Mouse (Mus musculus): ENCODE data around the gene Kcnn3. TPM values are rescaled to one million over a fixed set of nuclear protein-coding genes. Genes with fewer than 3 reads are reported as not detected.

Kcnn3 gene
- polyA plus RNA-seq, 1 experiment from 2014 or later: 9.9 TPM

DNA sequence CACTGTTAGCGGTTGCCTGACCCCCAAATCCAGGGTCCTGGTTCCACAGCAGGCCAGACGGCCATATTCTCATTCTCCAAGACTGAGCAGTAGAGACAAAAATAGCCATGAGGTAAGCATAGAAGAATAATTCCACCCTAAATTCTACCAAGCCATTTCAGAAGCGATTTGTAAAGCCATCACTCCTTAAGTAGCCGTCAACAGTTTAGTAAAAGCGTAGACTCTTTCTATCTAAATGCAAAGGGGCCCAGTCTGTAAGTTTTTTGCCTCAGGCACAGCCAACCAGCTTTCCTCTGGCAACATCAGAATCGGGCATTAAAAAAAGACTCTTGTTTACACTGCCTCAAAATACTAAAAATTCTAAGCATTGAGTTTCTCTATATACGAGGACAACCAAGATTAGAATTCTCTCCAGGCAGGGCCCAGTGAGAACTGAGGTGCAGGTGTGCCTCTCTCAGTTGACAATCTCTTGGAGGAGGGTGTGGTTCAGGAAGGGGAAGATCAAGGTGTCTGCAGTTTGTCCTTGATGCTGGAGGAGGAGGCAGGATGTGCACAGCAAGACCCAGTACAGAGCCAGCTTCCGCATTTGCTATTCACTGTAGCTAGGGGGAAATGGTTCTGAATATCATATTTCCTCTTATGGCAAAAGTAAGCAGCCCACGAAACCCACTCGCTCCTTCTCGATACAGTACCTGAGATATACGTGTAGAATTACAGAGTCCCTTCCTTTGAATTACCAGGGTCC lies 152.8 kb downstream of the Kcnn3 start:
- H3K27ac ChIP-seq (ENCODE audit: low read depth, low read length): no peak overlapping the region
- H3K9ac ChIP-seq (replicated peaks; ENCODE audit: low read depth, low read length): no peak overlapping the region
- no peaks in the 10 kb centered on the region for H3K36me3 ChIP-seq (ENCODE audit: control insufficient read depth, insufficient read depth, low read length)
- 0 out of 2 replicates have a peak, but pooled peaks cover 3% of the 10 kb centered on the region for H3K4me1 ChIP-seq (ENCODE audit: control insufficient read depth, insufficient read depth, low read length)
- H3K4me2 ChIP-seq (ENCODE audit: low read depth, low read length): no peak overlapping the region
- H3K4me3 ChIP-seq (ENCODE audit: low read depth, low read length): no peak overlapping the region
- H3K27me3 ChIP-seq (ENCODE audit: control insufficient read depth, insufficient read depth, low read length): no peaks in the 10 kb centered on the region
- WGBS: 83% methylated on average over 12 of the region's 12 CpGs
- H3K9me3 ChIP-seq (ENCODE audit: control insufficient read depth, low read length): no peaks in the 10 kb centered on the region
- ATAC-seq (ENCODE audit: low read depth): no peak

DNA sequence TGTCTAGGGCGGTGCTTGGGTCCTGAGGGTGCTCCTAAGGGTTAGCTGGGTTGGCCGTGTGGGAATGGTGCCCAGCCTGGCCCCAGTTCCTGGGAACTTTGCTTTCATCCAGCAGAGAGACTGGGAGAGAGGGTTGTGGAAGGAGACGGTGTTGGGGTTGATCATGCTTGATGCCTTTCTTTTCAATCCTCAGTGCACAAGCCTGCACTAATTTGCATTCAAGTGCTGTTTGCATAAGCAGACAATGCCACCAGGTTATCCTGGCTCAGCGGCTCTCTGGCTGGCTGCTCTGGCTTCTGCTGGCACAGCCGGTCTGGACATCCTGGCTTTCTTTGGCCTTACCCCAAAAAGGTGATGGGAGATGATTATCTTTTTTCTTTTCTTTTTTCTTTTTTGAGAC lies 157.7 kb downstream of the Kcnn3 start:
- peak; percentile 44; the same call in 1 of the 2 replicates for ATAC-seq (ENCODE audit: low read depth)

DNA sequence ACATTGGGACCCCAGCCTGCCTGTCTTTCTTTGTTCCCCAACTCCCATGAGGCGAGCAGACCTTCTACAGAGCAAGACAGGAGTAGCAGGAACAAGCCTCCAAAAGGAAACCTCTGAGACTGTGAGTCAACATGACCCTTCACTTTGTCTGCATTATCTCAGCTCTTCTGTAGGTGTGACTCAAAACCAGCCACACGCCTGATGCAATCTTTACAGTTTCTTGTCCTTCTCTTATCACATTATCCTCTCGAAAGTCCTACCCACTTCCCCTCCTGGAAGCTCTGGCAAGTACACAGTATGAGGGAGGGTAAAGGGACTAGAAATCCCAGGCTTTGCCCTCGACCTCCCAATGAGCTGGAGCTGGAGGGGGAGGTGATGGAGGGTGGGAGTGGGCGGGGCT lies 166.1 kb downstream of the Kcnn3 start:
- H3K9me3 ChIP-seq (ENCODE audit: control insufficient read depth, low read length): no peaks in the 10 kb centered on the region
- no peaks in the 10 kb centered on the region for H3K36me3 ChIP-seq (ENCODE audit: control insufficient read depth, insufficient read depth, low read length)
- H3K4me2 ChIP-seq (ENCODE audit: low read depth, low read length): no peak overlapping the region
- H3K27me3 ChIP-seq (ENCODE audit: control insufficient read depth, insufficient read depth, low read length): no peaks in the 10 kb centered on the region
- H3K27ac ChIP-seq (ENCODE audit: low read depth, low read length): no peak overlapping the region
- no peak for ATAC-seq (ENCODE audit: low read depth)
- no peak overlapping the region for H3K4me3 ChIP-seq (ENCODE audit: low read depth, low read length)
- 67% methylated on average over 5 of the region's 5 CpGs for WGBS
- H3K9ac ChIP-seq (replicated peaks; ENCODE audit: low read depth, low read length): no peak overlapping the region
- H3K4me1 ChIP-seq (ENCODE audit: control insufficient read depth, insufficient read depth, low read length): peaks cover 2% of the 10 kb centered on the region; the same call in 1 of the 2 replicates

More for the DNA sequence above, 157.7 kb downstream of the Kcnn3 start:
- Histone ChIP-seq H3K4me2 (ENCODE audit: low read depth, low read length) (no peak overlapping the region), H3K36me3 (ENCODE audit: control insufficient read depth, insufficient read depth, low read length) (no peaks in the 10 kb centered on the region), H3K27me3 (ENCODE audit: control insufficient read depth, insufficient read depth, low read length) (no peaks in the 10 kb centered on the region), H3K9me3 (ENCODE audit: control insufficient read depth, low read length) (no peaks in the 10 kb centered on the region), H3K4me1 (ENCODE audit: control insufficient read depth, insufficient read depth, low read length) (no peaks in the 10 kb centered on the region; the same call in 1 of the 2 replicates), H3K4me3 (ENCODE audit: low read depth, low read length) (no peak overlapping the region), H3K27ac (ENCODE audit: low read depth, low read length) (no peak overlapping the region), H3K9ac (replicated peaks; ENCODE audit: low read depth, low read length) (no peak overlapping the region)
- WGBS: 46% methylated on average over 5 of the region's 5 CpGs

DNA sequence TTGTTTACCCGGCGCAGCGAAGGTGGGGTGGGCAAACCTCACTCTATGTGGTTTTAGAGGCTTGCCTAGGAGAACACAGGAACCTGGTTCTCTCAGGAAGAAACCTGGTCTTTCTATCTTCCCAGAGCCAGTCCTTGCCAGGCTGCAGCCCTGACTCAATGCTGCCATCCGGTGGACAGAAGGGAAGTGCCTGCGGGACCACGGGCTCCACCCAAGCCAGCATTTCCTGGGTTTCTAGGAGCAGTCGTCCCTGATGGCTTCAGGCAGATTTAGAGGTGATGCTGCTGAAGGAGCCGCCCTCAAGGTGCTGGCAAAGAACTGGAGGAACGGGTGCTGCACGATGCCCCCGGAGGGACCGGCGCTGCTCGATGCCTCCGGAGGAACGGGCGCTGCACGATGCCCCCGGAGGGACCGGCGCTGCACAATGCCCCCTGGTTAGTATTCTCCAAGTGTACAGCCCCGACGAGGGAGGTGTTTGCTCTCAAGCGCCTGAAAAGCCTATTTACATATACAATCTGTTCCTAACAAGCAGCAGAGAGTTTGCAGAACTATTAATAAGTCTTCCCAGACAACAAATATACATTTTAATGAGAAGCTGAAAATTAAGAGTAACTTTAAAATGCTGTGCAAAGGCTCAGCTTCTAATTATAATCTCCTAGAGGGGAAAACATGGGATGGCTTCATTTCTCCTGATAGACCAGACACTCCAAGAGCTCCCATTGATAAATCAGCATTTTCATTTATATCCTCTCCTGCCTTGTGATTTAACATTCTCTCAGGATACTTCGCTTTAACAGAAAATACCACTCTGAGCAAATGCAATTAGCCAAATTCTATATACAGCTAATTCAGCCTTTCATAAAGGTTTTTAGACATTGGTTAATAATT lies 169.0 kb downstream of the Kcnn3 start:
- Histone ChIP-seq H3K27ac (ENCODE audit: low read depth, low read length) (peak overlapping the region; percentile 82), H3K36me3 (ENCODE audit: control insufficient read depth, insufficient read depth, low read length) (no peaks in the 10 kb centered on the region), H3K9ac (replicated peaks; ENCODE audit: low read depth, low read length) (peak overlapping the region; percentile 77), H3K4me3 (ENCODE audit: low read depth, low read length) (peak overlapping the region; percentile 43), H3K27me3 (ENCODE audit: control insufficient read depth, insufficient read depth, low read length) (no peaks in the 10 kb centered on the region), H3K4me1 (ENCODE audit: control insufficient read depth, insufficient read depth, low read length) (0 out of 2 replicates have a peak, but pooled peaks cover 2% of the 10 kb centered on the region), H3K4me2 (ENCODE audit: low read depth, low read length) (peak overlapping the region; percentile 66), H3K9me3 (ENCODE audit: control insufficient read depth, low read length) (no peaks in the 10 kb centered on the region)
- peak; percentile 95 for ATAC-seq (ENCODE audit: low read depth)
- WGBS: 4% methylated on average over 25 of the region's 25 CpGs

DNA sequence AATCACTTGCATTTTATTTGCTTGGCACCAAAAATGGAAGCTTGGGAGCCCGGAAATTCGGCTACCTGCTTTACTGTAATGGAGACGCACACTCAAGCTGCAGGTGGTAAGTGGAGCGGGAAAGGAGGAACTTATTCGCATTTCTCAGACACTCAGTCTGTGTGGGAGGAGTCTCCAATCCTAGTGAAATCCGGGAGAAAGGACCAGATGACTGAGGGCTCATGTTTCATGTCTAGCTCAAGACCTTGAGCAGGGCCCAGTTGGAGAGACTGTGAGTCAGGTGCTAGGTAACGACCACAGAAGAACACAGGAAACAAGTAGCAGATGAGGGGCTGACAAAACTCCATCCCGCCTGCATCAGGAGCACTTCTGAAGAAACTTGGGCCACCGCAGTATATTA lies 171.8 kb downstream of the Kcnn3 start:
- H3K27me3 ChIP-seq (ENCODE audit: control insufficient read depth, insufficient read depth, low read length): no peaks in the 10 kb centered on the region
- no peak overlapping the region for H3K4me2 ChIP-seq (ENCODE audit: low read depth, low read length)
- no peaks in the 10 kb centered on the region for H3K36me3 ChIP-seq (ENCODE audit: control insufficient read depth, insufficient read depth, low read length)
- 72% methylated on average over 9 of the region's 9 CpGs for WGBS
- H3K27ac ChIP-seq (ENCODE audit: low read depth, low read length): no peak overlapping the region
- no peak overlapping the region for H3K4me3 ChIP-seq (ENCODE audit: low read depth, low read length)
- H3K4me1 ChIP-seq (ENCODE audit: control insufficient read depth, insufficient read depth, low read length): 0 out of 2 replicates have a peak, but pooled peaks cover 2% of the 10 kb centered on the region
- H3K9me3 ChIP-seq (ENCODE audit: control insufficient read depth, low read length): no peaks in the 10 kb centered on the region
- H3K9ac ChIP-seq (replicated peaks; ENCODE audit: low read depth, low read length): no peak overlapping the region
- ATAC-seq (ENCODE audit: low read depth): no peak

DNA sequence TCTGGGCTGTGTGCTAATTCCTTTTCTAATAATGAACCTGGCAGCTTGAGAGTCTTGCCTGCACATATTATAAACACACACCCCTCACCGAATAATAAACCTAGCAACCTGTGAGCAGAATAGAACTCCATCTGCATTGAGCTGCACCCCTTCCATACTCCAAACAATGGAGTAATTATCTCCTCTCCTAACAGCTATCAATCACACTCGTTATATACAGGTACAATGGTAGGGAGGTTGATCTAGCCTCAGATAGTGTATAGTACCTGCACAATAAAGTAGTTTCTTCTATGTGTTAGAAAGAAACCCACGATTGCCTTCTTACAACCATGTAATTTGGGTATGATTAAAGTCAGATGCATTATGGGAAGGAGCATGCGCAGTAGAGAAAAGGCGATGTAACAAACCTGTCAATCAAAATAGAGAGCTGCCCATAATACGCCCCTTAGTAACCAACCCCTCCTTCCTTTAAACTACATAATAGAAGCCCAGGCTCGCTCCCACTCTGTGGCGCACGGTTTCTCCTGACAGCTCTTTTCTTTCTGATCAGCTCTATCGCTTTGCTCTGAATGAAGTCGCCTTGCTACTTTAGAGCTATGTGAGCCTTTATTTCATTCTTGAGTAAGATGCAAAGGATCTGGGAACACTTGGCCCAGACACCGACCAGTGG lies 176.3 kb downstream of the Kcnn3 start:
- H3K27ac ChIP-seq (ENCODE audit: low read depth, low read length): no peak overlapping the region
- no peak for ATAC-seq (ENCODE audit: low read depth)
- H3K4me2 ChIP-seq (ENCODE audit: low read depth, low read length): no peak overlapping the region

DNA sequence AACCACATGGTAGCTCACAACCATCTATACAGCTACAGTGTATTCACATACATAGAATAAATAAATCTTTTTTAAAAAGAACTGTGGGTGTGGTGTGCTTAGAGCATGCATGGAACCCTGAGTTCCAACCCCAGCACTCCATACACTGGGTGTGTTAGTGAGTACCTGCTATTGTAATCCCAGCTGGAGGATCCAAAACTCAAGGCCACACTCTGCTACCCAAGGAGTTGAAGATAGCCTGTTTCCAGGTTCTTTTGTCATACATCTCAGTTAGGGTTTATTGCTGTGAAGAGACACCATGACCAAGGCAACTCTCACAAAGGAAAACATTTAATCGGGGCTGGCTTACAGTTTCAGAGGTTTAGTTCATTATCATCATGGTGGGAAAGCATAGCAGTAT lies 179.0 kb downstream of the Kcnn3 start:
- H3K9me3 ChIP-seq (ENCODE audit: control insufficient read depth, low read length): no peaks in the 10 kb centered on the region
- H3K4me3 ChIP-seq (ENCODE audit: low read depth, low read length): no peak overlapping the region
- no peak for ATAC-seq (ENCODE audit: low read depth)
- H3K4me2 ChIP-seq (ENCODE audit: low read depth, low read length): no peak overlapping the region
- H3K9ac ChIP-seq (replicated peaks; ENCODE audit: low read depth, low read length): no peak overlapping the region
- no peaks in the 10 kb centered on the region for H3K27me3 ChIP-seq (ENCODE audit: control insufficient read depth, insufficient read depth, low read length)
- no peaks in the 10 kb centered on the region for H3K36me3 ChIP-seq (ENCODE audit: control insufficient read depth, insufficient read depth, low read length)
- H3K27ac ChIP-seq (ENCODE audit: low read depth, low read length): no peak overlapping the region
- no peaks in the 10 kb centered on the region for H3K4me1 ChIP-seq (ENCODE audit: control insufficient read depth, insufficient read depth, low read length)
- 83% methylated on average over 1 of the region's 1 CpGs for WGBS

More for the DNA sequence above, 176.3 kb downstream of the Kcnn3 start:
- Histone ChIP-seq H3K9ac (replicated peaks; ENCODE audit: low read depth, low read length) (no peak overlapping the region), H3K4me1 (ENCODE audit: control insufficient read depth, insufficient read depth, low read length) (no peaks in the 10 kb centered on the region), H3K36me3 (ENCODE audit: control insufficient read depth, insufficient read depth, low read length) (no peaks in the 10 kb centered on the region), H3K9me3 (ENCODE audit: control insufficient read depth, low read length) (no peaks in the 10 kb centered on the region), H3K27me3 (ENCODE audit: control insufficient read depth, insufficient read depth, low read length) (no peaks in the 10 kb centered on the region), H3K4me3 (ENCODE audit: low read depth, low read length) (no peak overlapping the region)
- 77% methylated on average over 12 of the region's 12 CpGs for WGBS

DNA sequence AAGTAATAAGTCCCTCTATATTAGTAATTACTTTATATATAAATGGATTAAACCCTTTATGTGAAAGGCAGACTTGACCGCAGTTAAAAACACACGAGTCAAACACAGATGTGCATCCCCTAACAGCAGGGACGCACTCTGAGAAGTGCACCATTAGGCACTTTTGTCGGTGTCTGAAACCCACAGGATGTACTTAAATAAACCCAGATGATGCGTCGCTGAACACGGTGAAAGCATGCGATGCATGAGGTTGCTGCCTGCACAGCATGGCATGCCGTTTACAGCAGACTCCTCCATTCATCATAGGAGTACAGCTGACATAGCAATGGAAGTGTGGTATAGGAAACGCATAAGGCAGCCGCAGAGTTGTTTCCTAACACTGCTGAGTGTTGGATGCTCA lies 180.5 kb downstream of the Kcnn3 start:
- no peak overlapping the region for H3K9ac ChIP-seq (replicated peaks; ENCODE audit: low read depth, low read length)
- no peaks in the 10 kb centered on the region for H3K9me3 ChIP-seq (ENCODE audit: control insufficient read depth, low read length)
- no peak overlapping the region for H3K4me2 ChIP-seq (ENCODE audit: low read depth, low read length)
- H3K4me3 ChIP-seq (ENCODE audit: low read depth, low read length): no peak overlapping the region
- H3K27me3 ChIP-seq (ENCODE audit: control insufficient read depth, insufficient read depth, low read length): no peaks in the 10 kb centered on the region
- no peak for ATAC-seq (ENCODE audit: low read depth)
- no peaks in the 10 kb centered on the region for H3K36me3 ChIP-seq (ENCODE audit: control insufficient read depth, insufficient read depth, low read length)
- WGBS: 52% methylated on average over 11 of the region's 11 CpGs
- H3K4me1 ChIP-seq (ENCODE audit: control insufficient read depth, insufficient read depth, low read length): no peaks in the 10 kb centered on the region
- H3K27ac ChIP-seq (ENCODE audit: low read depth, low read length): no peak overlapping the region

All from neural tube, embryonic 14.5 days (tissue).